Mouse (Mus musculus) cerebellum, adult 2 months (tissue): ENCODE data around the gene Pkd1.

ENCODE experiments used
- CTCF ChIP-seq: fragments of 200-500 bp; IDR thresholded peaks from 2 replicates; pipeline ENCODE4 v1.5.1; 2011; ENCODE audit warnings: low read depth, mild to moderate bottlenecking, control low read depth, low read length, moderate library complexity, borderline replicate concordance; ENCODE audit not compliant: insufficient read depth
- POLR2A ChIP-seq: fragments of 200-500 bp; IDR thresholded peaks from 2 replicates; pipeline ENCODE4 v1.6.1; 2011; ENCODE audit warnings: low read length, control low read depth, borderline replicate concordance; ENCODE audit not compliant: insufficient read depth

DNA sequence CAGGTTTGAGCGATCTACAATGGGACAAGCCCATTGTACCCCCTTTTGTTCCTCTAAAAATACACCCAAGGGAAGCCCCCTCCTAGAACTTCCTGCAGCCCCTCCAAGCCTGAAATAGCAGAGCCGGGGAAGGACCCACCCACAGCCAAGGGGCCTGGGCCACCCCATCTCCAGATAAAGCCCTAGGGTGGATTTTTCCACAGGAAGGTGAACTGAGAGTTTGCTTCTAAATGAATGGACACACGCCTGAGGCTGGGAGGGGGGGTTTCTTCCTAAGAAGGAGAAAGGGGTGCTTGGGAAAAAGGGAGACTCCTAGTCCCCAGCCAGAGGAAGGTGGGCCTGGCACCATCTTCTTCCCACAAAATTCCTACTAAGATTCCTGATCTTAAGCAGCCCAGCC is 96.3 kb downstream of the Pkd1 start:
- TF ChIP-seq CTCF = no peak
- TF ChIP-seq POLR2A = no peak
